Mouse (Mus musculus) liver, embryonic 14.5 days (tissue): ENCODE results near the gene Cdh22.

Experiments
- CTCF ChIP-seq: IDR thresholded peaks from 2 replicates; pipeline ENCODE4 v1.5.1; 2016; ENCODE audit warnings: antibody characterized with exemption, low read depth, control low read depth
- EP300 ChIP-seq: IDR thresholded peaks from 2 replicates; pipeline ENCODE4 v1.6.1; 2016; ENCODE audit warnings: antibody characterized with exemption, low read depth

- TF ChIP-seq CTCF (no peak), EP300 (no peak)
Measured at GRCm38 (mm10) chr2:165220347-165220945, 14.2 kb downstream of the Cdh22 start.
